Mouse (Mus musculus) hindbrain, postnatal 0 days (tissue): ENCODE measurements around the gene Gucd1. TPM values are rescaled to one million over a fixed set of nuclear protein-coding genes. Genes with fewer than 3 reads are reported as not detected.
A peak's percentile ranks its signal among the peaks of the same experiment; 100 is the strongest.
"Not testable (repeated sequence)": the region's sequence is repeated elsewhere in the genome, so short reads cannot be mapped to it uniquely, and the experiment has no call there.

Source experiments
- ATAC-seq: fragments of 200-750 bp; cut with Nextera tagmentation; 2 replicates; pipeline ENCODE4 v1.8.0; 2017; ENCODE audit warnings: mild to moderate bottlenecking, moderate TSS enrichment, moderate library complexity
- DNase-seq: peaks from one replicate; pipeline ENCODE4 v3.0.0-alpha.2; 2015; ENCODE audit warnings: low spot score
- H3K27ac ChIP-seq: fragments of 300-500 bp; sonication (generic); 2 replicates; pipeline ENCODE4 v1.5.1; 2014; ENCODE audit warnings: mild to moderate bottlenecking
- H3K27me3 ChIP-seq: fragments of 300-500 bp; sonication (generic); 2 replicates; pipeline ENCODE4 v1.6.1; 2014; ENCODE audit warnings: low read length, mixed read lengths; ENCODE audit not compliant: insufficient read depth
- H3K36me3 ChIP-seq: fragments of 300-500 bp; sonication (generic); 2 replicates; pipeline ENCODE4 v1.6.1; 2014; ENCODE audit warnings: low read length, mixed read lengths; ENCODE audit not compliant: insufficient read depth
- H3K4me1 ChIP-seq: fragments of 300-500 bp; sonication (generic); 2 replicates; pipeline ENCODE4 v1.6.1; 2014; ENCODE audit warnings: antibody characterized with exemption, low read length, mixed read lengths; ENCODE audit not compliant: insufficient read depth
- H3K4me2 ChIP-seq: fragments of 300-500 bp; sonication (generic); 2 replicates; pipeline ENCODE4 v1.6.1; 2014; ENCODE audit warnings: low read depth, mild to moderate bottlenecking, low read length, moderate library complexity, mixed read lengths
- H3K4me3 ChIP-seq: fragments of 300-500 bp; sonication (generic); 2 replicates; pipeline ENCODE4 v1.5.1; 2014; ENCODE audit warnings: low read length
- H3K9ac ChIP-seq: fragments of 300-500 bp; sonication (generic); replicated peaks from 2 replicates; pipeline ENCODE4 v1.6.1; 2014; ENCODE audit warnings: mild to moderate bottlenecking, low read length, moderate library complexity, mixed read lengths
- H3K9me3 ChIP-seq: fragments of 300-500 bp; sonication (generic); 2 replicates; pipeline ENCODE4 v1.6.1; 2016; ENCODE audit warnings: low read length, mixed read lengths
- CTCF ChIP-seq: IDR thresholded peaks from 2 replicates; pipeline ENCODE4 v1.5.1; 2016; ENCODE audit warnings: antibody characterized with exemption, control low read depth, low read depth
- WGBS: fragments of 180-500 bp; shearing (Covaris S2); extraction: QIAGEN DNeasy Blood & Tissue Kit; methylation state at CpG from one replicate; pipeline ENCODE4 v1.1.7; 2014; 5-methylcytosine and 5-hydroxymethylcytosine counted together
- polyA plus RNA-seq: library from polyadenylated mRNA; unstranded; fragments of >200 nt; fragmentation: Nextera tagmentation; extraction: Ambion mirVana; gene quantifications from 2 replicates; pipeline ENCODE4 v1.2.1, GENCODE M21; 2015
- total RNA-seq: library from RNA; depleted of rRNA; stranded (reverse); fragments of >200 nt; gene quantifications from 2 replicates; pipeline ENCODE4 v1.2.3, GENCODE M21; 2014

The Gucd1 gene
- total and polyA plus RNA-seq, 2 experiments from 2014 or later, result 15.6 to 44.3 TPM

DNA sequence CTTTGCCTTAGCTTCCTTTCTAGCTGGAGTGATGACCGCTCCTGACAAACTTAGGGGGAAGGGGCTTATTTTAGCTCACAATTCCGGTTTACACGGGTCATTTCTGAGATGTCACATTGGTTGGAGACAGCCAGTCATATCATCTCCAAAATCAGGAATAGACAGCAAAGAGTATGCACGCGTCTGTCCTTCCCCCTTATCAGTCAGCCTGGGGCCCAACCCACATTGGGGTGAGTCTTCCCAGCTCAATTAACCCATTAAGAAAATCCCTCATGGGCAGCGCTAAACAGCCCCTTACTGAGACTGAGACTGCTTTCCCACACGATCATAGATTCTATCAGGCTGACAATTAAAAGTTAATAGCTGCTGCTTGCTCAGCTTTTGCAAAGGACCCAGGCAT is 3.4 kb downstream of the Gucd1 start:
- Histone ChIP-seq H3K27me3 (no peaks in the 10 kb centered on the region), H3K9ac (no peak overlapping the region), H3K27ac (no peak overlapping the region), H3K4me2 (no peak overlapping the region), H3K4me3 (no peak overlapping the region), H3K9me3 (no peaks in the 10 kb centered on the region), H3K36me3 (peaks cover 28% of the 10 kb centered on the region), H3K4me1 (peaks cover 6% of the 10 kb centered on the region; the same call in 1 of the 2 replicates)
- WGBS, result 86% methylated on average over 7 of the region's 7 CpGs
- ATAC-seq (no peak), DNase-seq (no peak)
- no peak for TF ChIP-seq CTCF

DNA sequence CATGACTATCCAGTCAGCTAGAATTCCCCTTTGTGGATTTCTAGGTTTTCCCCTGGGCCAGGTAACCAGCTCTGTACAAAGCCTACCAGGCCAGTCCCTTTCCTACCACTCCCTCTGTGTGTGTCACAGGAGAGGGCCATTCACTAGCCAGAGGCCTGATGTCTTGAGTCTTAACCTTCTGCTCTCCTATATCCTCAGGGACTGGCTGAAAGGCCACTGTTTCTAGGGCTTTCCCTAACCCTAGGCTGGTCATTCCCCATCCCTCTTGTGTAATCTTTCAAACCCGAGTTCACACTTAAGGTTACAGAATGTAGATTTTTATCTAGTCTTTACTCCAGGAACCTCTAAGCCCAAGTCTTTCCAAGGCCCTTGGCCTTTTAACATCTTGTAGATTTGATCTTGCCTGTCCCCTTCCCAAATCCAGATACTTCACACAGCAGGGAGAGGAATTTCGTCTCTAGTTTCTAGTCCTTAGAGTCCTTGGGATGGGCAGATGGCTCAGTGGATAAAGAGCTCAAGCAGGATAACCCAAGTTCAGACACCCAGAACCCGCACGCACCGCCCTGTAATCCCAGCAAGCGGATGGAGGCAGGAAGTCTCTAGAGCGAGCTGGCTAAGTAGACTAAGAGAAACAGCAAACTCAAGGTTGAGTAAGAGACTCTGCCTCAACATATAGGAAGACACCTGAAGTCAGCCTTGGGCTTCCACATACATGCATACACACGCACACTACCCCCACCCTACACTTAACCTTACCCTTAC is 4.3 kb downstream of the Gucd1 start:
- DNase-seq (no peak), ATAC-seq (no peak)
- WGBS, result 89% methylated on average over 8 of the region's 8 CpGs
- no peak for TF ChIP-seq CTCF
- H3K4me2 ChIP-seq, result no peak overlapping the region
- H3K4me3 ChIP-seq, result no peak overlapping the region
- no peaks in the 10 kb centered on the region for H3K27me3 ChIP-seq
- H3K36me3 ChIP-seq, result peaks cover 37% of the 10 kb centered on the region
- H3K27ac ChIP-seq, result no peak overlapping the region
- H3K9me3 ChIP-seq, result no peaks in the 10 kb centered on the region
- peaks cover 6% of the 10 kb centered on the region; the same call in 1 of the 2 replicates for H3K4me1 ChIP-seq
- H3K9ac ChIP-seq, result no peak overlapping the region

DNA sequence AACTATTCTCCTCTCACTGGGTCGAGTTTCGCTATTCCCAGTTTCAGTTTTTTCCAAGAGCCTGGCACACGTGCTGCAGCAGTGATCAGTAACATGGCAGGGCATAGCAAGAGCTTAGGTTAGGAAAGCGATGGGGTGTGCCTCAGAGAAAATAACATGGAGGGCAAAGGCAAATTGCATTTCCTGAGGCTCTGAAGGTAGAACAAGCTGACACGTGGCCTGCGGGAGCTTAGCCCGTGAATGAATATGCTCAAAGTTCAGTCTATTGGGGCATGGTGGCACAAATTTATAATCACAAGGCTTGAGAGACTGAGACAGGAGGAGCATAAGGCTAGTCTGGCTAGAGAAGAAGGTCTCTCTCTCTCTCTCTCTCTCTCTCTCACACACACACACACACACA is 5.0 kb downstream of the Gucd1 start:
- ATAC-seq, result no peak
- peaks cover 44% of the 10 kb centered on the region for H3K36me3 ChIP-seq
- H3K27me3 ChIP-seq, result no peaks in the 10 kb centered on the region
- TF ChIP-seq CTCF, result no peak
- H3K4me3 ChIP-seq, result no peak overlapping the region
- H3K9ac ChIP-seq, result no peak overlapping the region
- no peaks in the 10 kb centered on the region for H3K9me3 ChIP-seq
- no peak overlapping the region for H3K4me2 ChIP-seq
- WGBS, result 89% methylated on average over 7 of the region's 7 CpGs
- H3K4me1 ChIP-seq, result peaks cover 6% of the 10 kb centered on the region; the same call in 1 of the 2 replicates
- DNase-seq, result no peak
- no peak overlapping the region for H3K27ac ChIP-seq

DNA sequence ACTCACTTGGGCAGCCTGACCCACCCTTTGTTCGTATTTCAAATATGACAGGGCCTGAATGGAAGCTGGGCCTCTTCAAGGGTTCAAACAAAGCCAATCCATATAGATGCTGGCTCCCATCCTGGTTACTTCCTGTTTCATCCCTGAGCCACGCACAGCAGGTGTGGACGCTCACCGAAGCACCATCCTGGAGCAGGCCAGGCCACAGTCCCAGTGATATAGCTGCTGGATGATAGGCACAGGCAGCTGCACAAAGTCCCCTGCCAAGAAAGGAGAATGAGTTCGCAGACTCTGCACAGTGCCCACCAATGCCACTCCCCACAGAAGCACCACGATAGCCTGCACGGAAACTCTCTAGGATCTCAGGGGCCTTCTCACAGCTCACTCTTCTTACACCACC is 5.9 kb downstream of the Gucd1 start:
- no peak overlapping the region for H3K9ac ChIP-seq
- peaks cover 48% of the 10 kb centered on the region for H3K36me3 ChIP-seq
- no peak overlapping the region for H3K4me2 ChIP-seq
- WGBS, result 92% methylated on average over 7 of the region's 7 CpGs
- peaks cover 6% of the 10 kb centered on the region; the same call in 1 of the 2 replicates for H3K4me1 ChIP-seq
- no peak overlapping the region for H3K4me3 ChIP-seq
- H3K9me3 ChIP-seq, result no peaks in the 10 kb centered on the region
- no peak overlapping the region for H3K27ac ChIP-seq
- DNase-seq (no peak), ATAC-seq (no peak)
- TF ChIP-seq CTCF, result no peak
- H3K27me3 ChIP-seq, result no peaks in the 10 kb centered on the region

DNA sequence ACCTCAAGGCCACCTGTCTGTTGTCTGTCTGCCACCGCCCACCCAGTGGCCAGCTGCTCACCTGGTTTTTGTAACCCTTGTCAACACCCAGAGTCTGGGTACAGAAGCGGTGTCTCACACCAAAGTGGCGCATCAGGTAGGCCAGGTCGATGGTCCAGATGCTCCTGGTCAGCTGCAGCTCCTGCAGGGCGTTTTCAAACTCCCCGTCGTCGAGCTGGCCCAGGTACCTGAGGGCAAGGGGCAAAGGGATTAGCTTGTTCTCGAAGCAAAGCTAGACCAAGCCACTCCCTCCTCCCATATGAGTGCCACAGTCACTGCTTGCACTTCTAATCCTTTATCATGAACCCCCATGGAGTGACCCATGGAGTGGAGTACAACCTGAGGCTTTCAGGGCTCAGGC is 6.7 kb downstream of the Gucd1 start:
- H3K9me3 ChIP-seq, result no peaks in the 10 kb centered on the region
- H3K27ac ChIP-seq, result no peak overlapping the region
- ATAC-seq, result no peak
- H3K4me1 ChIP-seq, result peaks cover 4% of the 10 kb centered on the region; the same call in 1 of the 2 replicates
- H3K4me3 ChIP-seq, result no peak overlapping the region
- no peak overlapping the region for H3K4me2 ChIP-seq
- H3K36me3 ChIP-seq, result peaks cover 48% of the 10 kb centered on the region
- no peak overlapping the region for H3K9ac ChIP-seq
- TF ChIP-seq CTCF, result no peak
- 92% methylated on average over 9 of the region's 9 CpGs for WGBS
- DNase-seq, result no peak
- no peaks in the 10 kb centered on the region for H3K27me3 ChIP-seq

DNA sequence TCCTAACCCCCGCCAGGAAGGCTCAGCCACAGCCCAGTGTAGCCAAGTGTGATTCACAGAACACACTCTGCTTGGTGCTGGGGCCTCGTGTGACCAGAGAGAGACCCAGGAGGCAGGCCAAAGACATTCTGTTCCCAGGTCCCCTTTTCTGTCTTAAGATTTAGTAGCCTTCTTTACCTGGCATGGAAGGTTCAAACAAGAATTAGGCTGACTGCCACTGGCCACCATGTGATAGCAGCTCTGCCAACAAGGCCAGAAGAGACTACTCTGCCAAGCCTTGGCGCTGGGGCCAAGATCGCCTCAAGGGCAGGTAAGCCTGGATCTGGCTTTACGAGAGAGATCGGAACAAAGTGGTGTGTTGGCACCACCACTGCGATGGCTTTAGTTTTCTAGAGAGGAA is 7.3 kb downstream of the Gucd1 start:
- Histone ChIP-seq H3K4me2 (no peak overlapping the region), H3K27ac (no peak overlapping the region), H3K9ac (no peak overlapping the region), H3K4me3 (no peak overlapping the region), H3K36me3 (peaks cover 48% of the 10 kb centered on the region), H3K27me3 (no peaks in the 10 kb centered on the region), H3K4me1 (no peaks in the 10 kb centered on the region), H3K9me3 (no peaks in the 10 kb centered on the region)
- no peak for TF ChIP-seq CTCF
- DNase-seq (peak; percentile 15), ATAC-seq (no peak)
- WGBS, result 81% methylated on average over 7 of the region's 7 CpGs

DNA sequence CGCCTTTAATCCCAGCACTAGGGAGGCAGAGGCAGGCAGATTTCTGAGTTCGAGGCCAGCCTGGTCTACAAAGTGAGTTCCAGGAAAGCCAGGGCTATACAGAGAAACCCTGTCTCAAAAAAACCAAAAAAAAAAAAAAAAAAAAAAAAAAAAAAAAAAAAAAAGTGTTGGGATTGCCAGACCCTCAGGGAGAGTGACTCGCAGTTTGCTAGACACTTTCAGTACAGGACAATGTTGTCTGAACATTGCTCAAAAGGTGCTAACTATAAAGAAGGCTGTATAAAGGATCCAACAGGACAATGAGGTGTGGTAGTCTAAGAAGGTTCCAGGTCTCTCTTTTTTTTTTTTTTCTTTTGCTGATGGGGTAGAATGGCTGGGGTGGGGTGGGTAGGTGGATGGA is 11.8 kb downstream of the Gucd1 start:
- ATAC-seq, result not testable (repeated sequence)

More for the DNA sequence above, 11.8 kb downstream of the Gucd1 start:
- H3K4me3 ChIP-seq, H3K9me3 ChIP-seq, H3K4me1 ChIP-seq, H3K4me2 ChIP-seq, H3K9ac ChIP-seq, H3K27ac ChIP-seq, DNase-seq, H3K27me3 ChIP-seq: not testable (repeated sequence)
- peaks cover 34% of the 10 kb centered on the region for H3K36me3 ChIP-seq
- WGBS, result 88% methylated on average over 3 of the region's 3 CpGs
